21 mouse cellular contexts compared by ENCODE assay signal in the genomic region with DNA sequence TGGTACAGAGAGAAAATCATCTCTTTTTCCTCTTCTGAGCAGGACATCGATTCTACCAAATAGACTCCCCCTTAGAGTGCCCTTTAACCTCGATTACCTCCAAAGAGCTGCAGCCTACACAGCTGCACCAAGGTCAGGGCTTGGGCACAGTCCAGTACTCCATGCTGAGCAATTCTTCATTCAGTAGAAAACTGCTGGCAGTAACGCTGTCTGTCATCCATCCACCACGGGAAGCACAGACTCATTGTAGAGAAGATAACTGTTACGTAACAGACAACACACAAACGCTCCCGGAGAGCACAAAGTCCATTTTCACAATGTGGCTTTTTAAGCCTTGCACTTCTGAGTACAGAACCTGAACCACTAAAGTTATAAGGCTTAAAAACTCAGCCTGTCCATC. TPM values are rescaled to one million over a fixed set of nuclear protein-coding genes. Genes with fewer than 3 reads are reported as not detected.
DNase-seq lines count a peak whose midpoint lies in the region; ATAC-seq and TF ChIP-seq lines count a peak whose summit lies in the region.
"Had no signal": no experiment of that assay in that cellular context is flagged by ENCODE, and none has a peak within 500 bp of the region (broad histone marks: within the 10 kb centered on the region; RNA-seq: fewer than 3 reads in every experiment).

No protein-coding gene starts in this region.

- H3K9me3 ChIP-seq in kidney, embryonic 15.5 days (replicated peaks): no peaks in the 10 kb centered on the region
- no peaks in the 10 kb centered on the region for H3K9me3 ChIP-seq in liver, embryonic 16.5 days (replicated peaks; ENCODE audit: control insufficient read depth, low read length)
- no peaks in the 10 kb centered on the region for H3K9me3 ChIP-seq in lung, postnatal 0 days (ENCODE audit: low read length)
- H3K9me3 ChIP-seq: embryonic facial prominence, embryonic 10.5 days; lung, embryonic 15.5 days had no signal

- 50% methylated on average over 7 of the region's 7 CpGs for WGBS in kidney, adult 2 months
- 89% methylated on average over 7 of the region's 7 CpGs for WGBS in kidney, embryonic 15.5 days
- 58% methylated on average over 7 of the region's 7 CpGs for WGBS in liver, embryonic 16.5 days (ENCODE audit: insufficient replicate concordance)
- WGBS in lung, postnatal 0 days: 86% methylated on average over 7 of the region's 7 CpGs

- H3K4me3 ChIP-seq in kidney, adult 2 months (ENCODE audit: insufficient read depth, low read depth, low read length): no peak overlapping the region
- H3K4me3 ChIP-seq in kidney, embryonic 15.5 days (replicated peaks): no peak overlapping the region
- H3K4me3 ChIP-seq in liver, embryonic 16.5 days (ENCODE audit: low read depth, low read length): no peak overlapping the region
- no peak overlapping the region for H3K4me3 ChIP-seq in lung, postnatal 0 days (ENCODE audit: low read depth, low read length)
- H3K4me3 ChIP-seq: embryonic facial prominence, embryonic 10.5 days; lung, embryonic 15.5 days had no signal

- H3K9ac ChIP-seq in kidney, embryonic 15.5 days: no peak overlapping the region
- H3K9ac ChIP-seq in liver, embryonic 16.5 days (ENCODE audit: low read depth, low read length): no peak overlapping the region
- no peak overlapping the region for H3K9ac ChIP-seq in lung, postnatal 0 days (replicated peaks; ENCODE audit: low read depth)
- H3K9ac ChIP-seq: lung, embryonic 15.5 days had no signal

- ATAC-seq in kidney, embryonic 15.5 days (replicated peaks; ENCODE audit: low FRiP score): no peak
- ATAC-seq in liver, embryonic 16.5 days (ENCODE audit: low read depth): peak; percentile 91
- ATAC-seq in lung, postnatal 0 days: no peak

- H3K4me2 ChIP-seq in kidney, embryonic 15.5 days: no peak overlapping the region
- H3K4me2 ChIP-seq in liver, embryonic 16.5 days (ENCODE audit: low read depth, low read length): 0 out of 2 replicates have a peak overlapping the region, but pooled peaks have one; percentile 13
- no peak overlapping the region for H3K4me2 ChIP-seq in lung, postnatal 0 days (replicated peaks; ENCODE audit: low read depth, low read length)
- H3K4me2 ChIP-seq: lung, embryonic 15.5 days had no signal

- H3K36me3 ChIP-seq in kidney, adult 2 months (ENCODE audit: control insufficient read depth, insufficient read depth, low read length): peaks cover 8% of the 10 kb centered on the region
- H3K36me3 ChIP-seq in kidney, embryonic 15.5 days: peaks cover 68% of the 10 kb centered on the region
- peaks cover 28% of the 10 kb centered on the region for H3K36me3 ChIP-seq in liver, embryonic 16.5 days (ENCODE audit: control insufficient read depth, insufficient read depth)
- H3K36me3 ChIP-seq in lung, postnatal 0 days (ENCODE audit: insufficient read depth, low read length): peaks cover 29% of the 10 kb centered on the region

- no peak overlapping the region for H3K27ac ChIP-seq in kidney, adult 2 months (ENCODE audit: insufficient read depth, low read depth, low read length)
- no peak overlapping the region for H3K27ac ChIP-seq in kidney, embryonic 15.5 days
- H3K27ac ChIP-seq in liver, embryonic 16.5 days (ENCODE audit: low read length): peak overlapping the region; percentile 77
- H3K27ac ChIP-seq in lung, postnatal 0 days (ENCODE audit: low read length): no peak overlapping the region
- H3K27ac ChIP-seq: embryonic facial prominence, embryonic 10.5 days; kidney, postnatal 0 days; lung, embryonic 15.5 days had no signal

- no peak for TF ChIP-seq POLR2A in kidney, adult 2 months (IDR thresholded peaks at IDR 0.05; ENCODE audit: low read depth, low read length)

- H3K27me3 ChIP-seq in kidney, adult 2 months (replicated peaks; ENCODE audit: control insufficient read depth, insufficient read depth, low read length): no peaks in the 10 kb centered on the region
- no peaks in the 10 kb centered on the region for H3K27me3 ChIP-seq in kidney, embryonic 15.5 days
- no peaks in the 10 kb centered on the region for H3K27me3 ChIP-seq in liver, embryonic 16.5 days (ENCODE audit: control insufficient read depth, insufficient read depth, low read depth, low read length)
- H3K27me3 ChIP-seq in lung, postnatal 0 days (replicated peaks; ENCODE audit: insufficient read depth, low read length): no peaks in the 10 kb centered on the region
- H3K27me3 ChIP-seq: lung, embryonic 15.5 days had no signal

- no peak for TF ChIP-seq CTCF in kidney, adult 2 months (conservative IDR thresholded peaks at IDR 0.05; ENCODE audit: insufficient read depth, insufficient read length, low read depth, low read length)
- no peak for TF ChIP-seq CTCF in lung, postnatal 0 days (IDR thresholded peaks at IDR 0.05)

- peak; percentile 81 for DNase-seq in kidney, adult 2 months
- DNase-seq in adrenal gland, postnatal 10 days: peak; percentile 51
- peak; percentile 53 to 73 for DNase-seq in kidney, postnatal 36 days
- DNase-seq in urinary bladder, adult 2 months (ENCODE audit: low spot score): no peak
- DNase-seq in lung, postnatal 0 days (ENCODE audit: low spot score): no peak
- no peak for DNase-seq in heart, adult 18-20 months
- DNase-seq: cerebellum, postnatal 25 days; gastrocnemius, postnatal 36 days; layer of hippocampus, postnatal 36 days; left cerebral cortex, postnatal 4 days; thymus, adult 2 months had no signal

- TF ChIP-seq EP300 in lung, postnatal 0 days (IDR thresholded peaks at IDR 0.05): no peak

- H3K4me1 ChIP-seq in kidney, adult 2 months (ENCODE audit: control insufficient read depth, insufficient read depth, low read length): no peaks in the 10 kb centered on the region
- H3K4me1 ChIP-seq in kidney, embryonic 15.5 days: no peaks in the 10 kb centered on the region
- H3K4me1 ChIP-seq in liver, embryonic 16.5 days (ENCODE audit: control insufficient read depth, low read depth, low read length): peaks cover 2% of the 10 kb centered on the region
- H3K4me1 ChIP-seq in lung, postnatal 0 days (ENCODE audit: insufficient read depth, low read depth, low read length): no peaks in the 10 kb centered on the region
- H3K4me1 ChIP-seq: embryonic facial prominence, embryonic 10.5 days had no signal

RNA-seq across cellular contexts. Expression of gene Spdye4c, which starts 21.3 kb away (rescaled TPM):
- not detected in 2 replicates for polyA plus RNA-seq in kidney, adult 2 months (2012; rRNA removed)
- not detected in 2 replicates for polyA plus RNA-seq in kidney, embryonic 15.5 days (2015; fragmentation: Nextera tagmentation; extraction: Ambion mirVana)
- not detected for total RNA-seq in adrenal gland, postnatal 10 days (2021)
- polyA plus RNA-seq in liver, embryonic 16.5 days (2015; fragmentation: Nextera tagmentation; extraction: Ambion mirVana): not detected in 2 replicates
- polyA plus RNA-seq in urinary bladder, adult 2 months (2012; rRNA removed): not detected in 2 replicates
- not detected in 2 replicates for polyA plus RNA-seq in lung, postnatal 0 days (2015; fragmentation: Nextera tagmentation; extraction: Ambion mirVana)
- total RNA-seq in heart, adult 18-20 months (2021): not detected
- total RNA-seq: adrenal gland, adult 18-20 months; gastrocnemius, postnatal 36 days; layer of hippocampus, postnatal 36 days; left cerebral cortex, postnatal 4 days had no signal
- polyA plus RNA-seq: C2C12; embryonic facial prominence, embryonic 10.5 days; heart, embryonic 14.5 days; hindbrain, embryonic 11.5 days; kidney, postnatal 0 days; lung, embryonic 15.5 days; neural tube, embryonic 14.5 days; thymus, adult 2 months had no signal

Comparison
In these comparisons a context has a peak if more than half of its experiments do, and no peak if none do; other contexts are left out.
1. DNase-seq: peak in kidney, adult 2 months (single experiment), adrenal gland, postnatal 10 days (single experiment) and kidney, postnatal 36 days (2 of 2); none in urinary bladder, adult 2 months (single experiment), lung, postnatal 0 days (single experiment) and heart, adult 18-20 months (0 of 2).